Mouse (Mus musculus): Measurements from ENCODE around the gene Rab3gap1. TPM values are rescaled to one million over a fixed set of nuclear protein-coding genes. Genes with fewer than 3 reads are reported as not detected.

Rab3gap1 gene
- polyA plus RNA-seq, 1 experiment from 2014 or later = 29.4 TPM

- Histone ChIP-seq H3K9me3 (ENCODE audit: control insufficient read depth, low read depth, low read length) (no peaks in the 10 kb centered on the region), H3K27ac (ENCODE audit: low read length) (no peak overlapping the region), H3K4me1 (ENCODE audit: control insufficient read depth, insufficient read depth, low read length) (no peaks in the 10 kb centered on the region), H3K4me3 (ENCODE audit: low read depth, low read length) (no peak overlapping the region), H3K36me3 (ENCODE audit: control insufficient read depth, insufficient read depth, low read length) (no peaks in the 10 kb centered on the region), H3K27me3 (ENCODE audit: control insufficient read depth, insufficient read depth, low read length) (no peaks in the 10 kb centered on the region), H3K9ac (replicated peaks; ENCODE audit: low read depth, low read length) (no peak overlapping the region), H3K4me2 (replicated peaks; ENCODE audit: low read depth, low read length) (no peak overlapping the region)
- ATAC-seq (ENCODE audit: insufficient number of reproducible peaks, insufficient read depth, low FRiP score, low read depth) = no peak
- WGBS = 74% methylated on average over 2 of the region's 2 CpGs
Observed at GRCm38 (mm10) chr1:127980911-127981559, 112.5 kb downstream of the Rab3gap1 start.

GRCm38 (mm10) chr1:127982268-127982667, 113.7 kb downstream of the Rab3gap1 start:
- Histone ChIP-seq H3K36me3 (ENCODE audit: control insufficient read depth, insufficient read depth, low read length) (no peaks in the 10 kb centered on the region), H3K27me3 (ENCODE audit: control insufficient read depth, insufficient read depth, low read length) (no peaks in the 10 kb centered on the region), H3K9ac (replicated peaks; ENCODE audit: low read depth, low read length) (no peak overlapping the region), H3K4me1 (ENCODE audit: control insufficient read depth, insufficient read depth, low read length) (no peaks in the 10 kb centered on the region), H3K4me2 (replicated peaks; ENCODE audit: low read depth, low read length) (no peak overlapping the region), H3K27ac (ENCODE audit: low read length) (no peak overlapping the region), H3K4me3 (ENCODE audit: low read depth, low read length) (no peak overlapping the region), H3K9me3 (ENCODE audit: control insufficient read depth, low read depth, low read length) (no peaks in the 10 kb centered on the region)
- no peak for ATAC-seq (ENCODE audit: insufficient number of reproducible peaks, insufficient read depth, low FRiP score, low read depth)
- WGBS = 83% methylated on average over 3 of the region's 3 CpGs

- Histone ChIP-seq H3K27me3 (ENCODE audit: control insufficient read depth, insufficient read depth, low read length) (no peaks in the 10 kb centered on the region), H3K36me3 (ENCODE audit: control insufficient read depth, insufficient read depth, low read length) (no peaks in the 10 kb centered on the region), H3K4me2 (replicated peaks; ENCODE audit: low read depth, low read length) (no peak overlapping the region), H3K9ac (replicated peaks; ENCODE audit: low read depth, low read length) (no peak overlapping the region), H3K4me1 (ENCODE audit: control insufficient read depth, insufficient read depth, low read length) (no peaks in the 10 kb centered on the region), H3K9me3 (ENCODE audit: control insufficient read depth, low read depth, low read length) (no peaks in the 10 kb centered on the region), H3K4me3 (ENCODE audit: low read depth, low read length) (no peak overlapping the region), H3K27ac (ENCODE audit: low read length) (no peak overlapping the region)
- WGBS = 75% methylated on average over 5 of the region's 5 CpGs
- no peak for ATAC-seq (ENCODE audit: insufficient number of reproducible peaks, insufficient read depth, low FRiP score, low read depth)
Observed at GRCm38 (mm10) chr1:127983274-127983993, 114.9 kb downstream of the Rab3gap1 start.

GRCm38 (mm10) chr1:127985391-127985790, 116.8 kb downstream of the Rab3gap1 start:
- WGBS = 54% methylated on average over 3 of the region's 3 CpGs
- Histone ChIP-seq H3K27me3 (ENCODE audit: control insufficient read depth, insufficient read depth, low read length) (no peaks in the 10 kb centered on the region), H3K27ac (ENCODE audit: low read length) (no peak overlapping the region), H3K9ac (replicated peaks; ENCODE audit: low read depth, low read length) (no peak overlapping the region), H3K36me3 (ENCODE audit: control insufficient read depth, insufficient read depth, low read length) (no peaks in the 10 kb centered on the region), H3K9me3 (ENCODE audit: control insufficient read depth, low read depth, low read length) (no peaks in the 10 kb centered on the region), H3K4me1 (ENCODE audit: control insufficient read depth, insufficient read depth, low read length) (no peaks in the 10 kb centered on the region), H3K4me2 (replicated peaks; ENCODE audit: low read depth, low read length) (no peak overlapping the region), H3K4me3 (ENCODE audit: low read depth, low read length) (no peak overlapping the region)
- no peak for ATAC-seq (ENCODE audit: insufficient number of reproducible peaks, insufficient read depth, low FRiP score, low read depth)

GRCm38 (mm10) chr1:127988246-127988645, 119.7 kb downstream of the Rab3gap1 start:
- Histone ChIP-seq H3K27me3 (ENCODE audit: control insufficient read depth, insufficient read depth, low read length) (no peaks in the 10 kb centered on the region), H3K4me1 (ENCODE audit: control insufficient read depth, insufficient read depth, low read length) (no peaks in the 10 kb centered on the region), H3K9ac (replicated peaks; ENCODE audit: low read depth, low read length) (no peak overlapping the region), H3K27ac (ENCODE audit: low read length) (no peak overlapping the region), H3K4me3 (ENCODE audit: low read depth, low read length) (no peak overlapping the region), H3K9me3 (ENCODE audit: control insufficient read depth, low read depth, low read length) (no peaks in the 10 kb centered on the region), H3K4me2 (replicated peaks; ENCODE audit: low read depth, low read length) (no peak overlapping the region), H3K36me3 (ENCODE audit: control insufficient read depth, insufficient read depth, low read length) (no peaks in the 10 kb centered on the region)
- no peak for ATAC-seq (ENCODE audit: insufficient number of reproducible peaks, insufficient read depth, low FRiP score, low read depth)
- WGBS = 64% methylated on average over 3 of the region's 3 CpGs

GRCm38 (mm10) chr1:127989387-127989786, 120.8 kb downstream of the Rab3gap1 start:
- no peaks in the 10 kb centered on the region for H3K36me3 ChIP-seq (ENCODE audit: control insufficient read depth, insufficient read depth, low read length)
- H3K9me3 ChIP-seq (ENCODE audit: control insufficient read depth, low read depth, low read length) = no peaks in the 10 kb centered on the region
- no peak overlapping the region for H3K9ac ChIP-seq (replicated peaks; ENCODE audit: low read depth, low read length)
- H3K4me1 ChIP-seq (ENCODE audit: control insufficient read depth, insufficient read depth, low read length) = no peaks in the 10 kb centered on the region
- ATAC-seq (ENCODE audit: insufficient number of reproducible peaks, insufficient read depth, low FRiP score, low read depth) = no peak
- no peaks in the 10 kb centered on the region for H3K27me3 ChIP-seq (ENCODE audit: control insufficient read depth, insufficient read depth, low read length)
- no peak overlapping the region for H3K4me3 ChIP-seq (ENCODE audit: low read depth, low read length)
- H3K4me2 ChIP-seq (replicated peaks; ENCODE audit: low read depth, low read length) = no peak overlapping the region
- 68% methylated on average over 4 of the region's 4 CpGs for WGBS
- H3K27ac ChIP-seq (ENCODE audit: low read length) = no peak overlapping the region

GRCm38 (mm10) chr1:127989876-127990731, 121.5 kb downstream of the Rab3gap1 start:
- WGBS = 62% methylated on average over 9 of the region's 9 CpGs
- Histone ChIP-seq H3K27me3 (ENCODE audit: control insufficient read depth, insufficient read depth, low read length) (no peaks in the 10 kb centered on the region), H3K27ac (ENCODE audit: low read length) (no peak overlapping the region)

More at GRCm38 (mm10) chr1:127989876-127990731, 121.5 kb downstream of the Rab3gap1 start:
- no peak for ATAC-seq (ENCODE audit: insufficient number of reproducible peaks, insufficient read depth, low FRiP score, low read depth)
- Histone ChIP-seq H3K4me1 (ENCODE audit: control insufficient read depth, insufficient read depth, low read length) (no peaks in the 10 kb centered on the region), H3K4me2 (replicated peaks; ENCODE audit: low read depth, low read length) (no peak overlapping the region), H3K4me3 (ENCODE audit: low read depth, low read length) (no peak overlapping the region), H3K9me3 (ENCODE audit: control insufficient read depth, low read depth, low read length) (no peaks in the 10 kb centered on the region), H3K9ac (replicated peaks; ENCODE audit: low read depth, low read length) (no peak overlapping the region), H3K36me3 (ENCODE audit: control insufficient read depth, insufficient read depth, low read length) (no peaks in the 10 kb centered on the region)

Measured in stomach, embryonic 14.5 days (tissue).